Mouse (Mus musculus): Measurements from ENCODE around the gene Polr2j. TPM values are rescaled to one million over a fixed set of nuclear protein-coding genes. Genes with fewer than 3 reads are reported as not detected.
"Not testable (repeated sequence)": the region's sequence is repeated elsewhere in the genome, so short reads cannot be mapped to it uniquely, and the experiment has no call there.

Gene Polr2j
- polyA plus RNA-seq, 1 experiment from 2014 or later = 312 TPM

- peak; percentile 38 for DNase-seq (ENCODE audit: low spot score)
Measured at GRCm38 (mm10) chr5:136104511-136104910, 11.9 kb upstream of the Polr2j start.

GRCm38 (mm10) chr5:136108486-136108885, 7.9 kb upstream of the Polr2j start:
- DNase-seq (ENCODE audit: low spot score) = no peak

GRCm38 (mm10) chr5:136109042-136109441, 7.4 kb upstream of the Polr2j start:
- no peak for DNase-seq (ENCODE audit: low spot score)

- DNase-seq (ENCODE audit: low spot score) = not testable (repeated sequence)
Measured at GRCm38 (mm10) chr5:136113546-136113945, 2.9 kb upstream of the Polr2j start.

GRCm38 (mm10) chr5:136116784-136117112, 317 bp downstream of the Polr2j start:
- no peak for DNase-seq (ENCODE audit: low spot score)

- no peak for DNase-seq (ENCODE audit: low spot score)
Measured at GRCm38 (mm10) chr5:136122165-136122564, 5.7 kb downstream of the Polr2j start.

- DNase-seq (ENCODE audit: low spot score) = peak; percentile 97
Measured at GRCm38 (mm10) chr5:136135571-136136291, 19.3 kb downstream of the Polr2j start, which contains the start of the genes Lrwd1 and Alkbh4. Gene Lrwd1 (minus strand): TSS chr5:136136074. Gene Alkbh4 (plus strand): TSS chr5:136136146.

- DNase-seq (ENCODE audit: low spot score) = no peak
Measured at GRCm38 (mm10) chr5:136136292-136136990, 20.0 kb downstream of the Polr2j start.

- peak; percentile 79 for DNase-seq (ENCODE audit: low spot score)
Measured at GRCm38 (mm10) chr5:136137658-136138274, 21.3 kb downstream of the Polr2j start.

- DNase-seq (ENCODE audit: low spot score) = no peak
Measured at GRCm38 (mm10) chr5:136139393-136139792, 23.0 kb downstream of the Polr2j start.

GRCm38 (mm10) chr5:136140057-136140482, 23.6 kb downstream of the Polr2j start:
- no peak for DNase-seq (ENCODE audit: low spot score)

GRCm38 (mm10) chr5:136142746-136143145, 26.3 kb downstream of the Polr2j start:
- no peak for DNase-seq (ENCODE audit: low spot score)

GRCm38 (mm10) chr5:136143161-136143755, 26.8 kb downstream of the Polr2j start:
- DNase-seq (ENCODE audit: low spot score) = no peak

- DNase-seq (ENCODE audit: low spot score) = no peak
Measured at GRCm38 (mm10) chr5:136144606-136145430, 28.4 kb downstream of the Polr2j start.

- peak; percentile 71 for DNase-seq (ENCODE audit: low spot score)
Measured at GRCm38 (mm10) chr5:136146936-136147335, 30.5 kb downstream of the Polr2j start.

GRCm38 (mm10) chr5:136147704-136148103, 31.3 kb downstream of the Polr2j start:
- no peak for DNase-seq (ENCODE audit: low spot score)

GRCm38 (mm10) chr5:136149134-136149576, 32.7 kb downstream of the Polr2j start:
- DNase-seq (ENCODE audit: low spot score) = peak; percentile 63

- no peak for DNase-seq (ENCODE audit: low spot score)
Measured at GRCm38 (mm10) chr5:136152365-136152764, 35.9 kb downstream of the Polr2j start.

GRCm38 (mm10) chr5:136155399-136155798, 39.0 kb downstream of the Polr2j start:
- no peak for DNase-seq (ENCODE audit: low spot score)

GRCm38 (mm10) chr5:136160084-136160483, 43.7 kb downstream of the Polr2j start:
- not testable (repeated sequence) for DNase-seq (ENCODE audit: low spot score)

All from thymus, postnatal 0 days (tissue).